Mouse (Mus musculus): ENCODE measurements around the gene Trmt44. TPM values are rescaled to one million over a fixed set of nuclear protein-coding genes. Genes with fewer than 3 reads are reported as not detected.

The Trmt44 gene
- polyA plus RNA-seq (2015; fragmentation: Nextera tagmentation; extraction: Ambion mirVana), result 3.9 and 4.6 TPM in 2 replicates

DNA sequence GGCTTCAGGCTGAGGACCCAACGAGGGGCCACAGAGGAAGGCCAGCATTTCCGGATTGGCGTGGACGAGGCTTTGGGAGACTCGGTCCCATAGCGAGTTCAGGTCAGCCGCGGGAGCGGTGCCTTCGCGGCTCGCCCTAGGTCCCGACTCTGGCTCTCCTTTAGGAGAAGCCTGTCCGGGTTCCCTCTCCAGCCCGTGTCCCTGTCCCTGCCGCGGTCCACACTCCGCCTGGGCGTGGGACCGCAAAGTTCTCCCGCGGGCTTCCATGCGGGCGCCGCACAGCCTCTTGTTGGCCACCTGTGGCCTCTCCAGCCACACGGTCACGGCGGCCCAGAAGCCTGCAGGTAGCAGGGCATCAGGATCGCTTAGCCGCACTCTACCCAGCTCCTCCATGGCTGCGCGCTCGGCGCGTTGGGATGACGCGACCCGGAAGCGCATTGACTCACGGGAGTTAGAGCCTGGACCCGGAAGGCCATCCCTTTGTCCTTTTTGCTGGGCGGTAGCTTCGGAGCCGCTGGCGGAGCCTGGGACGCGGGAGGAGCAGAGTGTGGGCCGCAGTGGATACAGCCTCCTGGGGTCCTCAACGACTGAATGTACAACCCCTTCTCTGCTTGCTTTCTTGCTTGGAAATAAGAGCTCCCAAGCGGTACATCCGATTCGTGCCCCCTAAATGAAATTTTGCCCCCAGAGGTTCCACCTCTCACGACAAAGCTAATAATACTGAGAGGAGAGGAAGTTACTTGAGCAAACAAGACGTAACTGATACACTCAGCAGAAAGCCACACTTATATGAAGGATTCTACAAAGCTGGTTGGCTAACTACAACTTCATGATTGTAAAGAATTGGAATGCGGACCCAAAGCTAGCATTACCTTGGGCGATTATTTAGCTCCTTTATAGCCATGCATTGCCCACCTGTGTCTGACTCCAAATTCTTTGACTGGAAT is at the start of gene Trmt44:
Gene Trmt44, minus strand, starts transcription at position 418 of the 947 bp plus-strand sequence.
- H3K9me3 ChIP-seq, result no peaks in the 10 kb centered on the region
- H3K27me3 ChIP-seq (replicated peaks), result peaks cover 14% of the 10 kb centered on the region; the same call in 1 of the 2 replicates
- WGBS, result 4% methylated on average over 56 of the region's 56 CpGs
- peak within 1 kb of the TSS; percentile 98 for H3K4me3 ChIP-seq
- H3K4me2 ChIP-seq, result peak within 1 kb of the TSS; percentile 97
- peaks cover 39% of the 10 kb centered on the region for H3K36me3 ChIP-seq
- peak within 1 kb of the TSS; percentile 96 for H3K9ac ChIP-seq
- peak; percentile 79 for ATAC-seq (ENCODE audit: extremely low read depth, insufficient number of reproducible peaks, low FRiP score, low TSS enrichment)
- peaks cover 14% of the 10 kb centered on the region for H3K4me1 ChIP-seq
- peak within 1 kb of the TSS; percentile 84 for H3K27ac ChIP-seq (replicated peaks)

GRCm38 (mm10) chr5:35623831-35624230 is 49.0 kb upstream of the Trmt44 start:
- no peak overlapping the region for H3K9ac ChIP-seq
- H3K27ac ChIP-seq (replicated peaks), result no peak overlapping the region
- H3K9me3 ChIP-seq, result no peaks in the 10 kb centered on the region
- ATAC-seq (ENCODE audit: extremely low read depth, insufficient number of reproducible peaks, low FRiP score, low TSS enrichment), result no peak
- peaks cover 33% of the 10 kb centered on the region for H3K4me1 ChIP-seq
- no peak overlapping the region for H3K4me2 ChIP-seq
- no peaks in the 10 kb centered on the region for H3K36me3 ChIP-seq
- no peak overlapping the region for H3K4me3 ChIP-seq
- peaks cover 61% of the 10 kb centered on the region for H3K27me3 ChIP-seq (replicated peaks)

DNA sequence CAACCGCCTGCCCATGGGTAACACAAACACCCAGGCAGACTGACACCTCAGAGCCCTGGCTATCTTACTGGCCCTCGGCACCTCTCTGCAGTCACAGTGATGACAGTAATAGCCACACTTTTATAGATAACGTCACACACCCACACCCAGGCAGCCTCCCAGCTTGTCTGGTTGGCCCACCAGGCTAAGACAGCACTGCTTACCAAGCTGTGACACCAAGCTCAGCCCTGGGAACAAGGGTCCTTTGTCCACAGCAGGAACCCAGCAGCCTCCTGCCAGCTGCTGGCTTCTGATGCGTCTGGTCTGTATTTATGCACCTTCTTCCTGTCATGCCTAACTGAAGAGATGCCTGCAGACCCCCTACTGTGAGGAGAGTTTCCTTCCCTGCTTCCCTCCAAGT is 46.2 kb upstream of the Trmt44 start:
- Histone ChIP-seq H3K27me3 (replicated peaks) (peaks cover 58% of the 10 kb centered on the region), H3K4me3 (no peak overlapping the region), H3K4me1 (peaks cover 41% of the 10 kb centered on the region), H3K4me2 (no peak overlapping the region), H3K36me3 (no peaks in the 10 kb centered on the region), H3K9me3 (no peaks in the 10 kb centered on the region), H3K27ac (replicated peaks) (no peak overlapping the region; the same call in 1 of the 2 replicates), H3K9ac (0 out of 2 replicates have a peak overlapping the region, but pooled peaks have one; percentile 30)
- no peak for ATAC-seq (ENCODE audit: extremely low read depth, insufficient number of reproducible peaks, low FRiP score, low TSS enrichment)
- 7% methylated on average over 4 of the region's 4 CpGs for WGBS

DNA sequence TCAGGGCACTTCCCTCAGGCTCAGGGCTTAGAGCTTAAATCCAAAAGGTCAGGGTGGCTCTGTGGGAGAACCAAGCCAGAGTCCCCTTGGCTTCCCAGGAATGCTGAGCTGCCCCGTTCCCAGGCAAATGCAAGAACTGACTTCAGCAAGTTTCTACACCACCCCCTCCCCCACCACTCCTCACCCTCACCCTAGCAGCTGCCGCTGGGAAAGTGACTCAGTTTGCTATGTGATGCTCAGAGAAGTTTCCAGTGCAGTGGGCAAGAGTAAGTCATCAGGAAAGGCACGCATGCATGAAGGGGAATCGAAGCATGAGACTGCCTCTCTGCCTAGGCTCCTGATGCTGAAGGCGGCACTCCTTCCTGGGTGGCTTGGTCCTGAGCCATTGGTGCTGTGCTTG is 42.1 kb upstream of the Trmt44 start:
- ATAC-seq (ENCODE audit: extremely low read depth, insufficient number of reproducible peaks, low FRiP score, low TSS enrichment), result no peak
- peak overlapping the region; percentile 8; the same call in 1 of the 2 replicates for H3K27ac ChIP-seq (replicated peaks)

GRCm38 (mm10) chr5:35612722-35613121 is 37.9 kb upstream of the Trmt44 start:
- no peak overlapping the region for H3K4me3 ChIP-seq
- no peak overlapping the region for H3K9ac ChIP-seq
- peaks cover 34% of the 10 kb centered on the region for H3K27me3 ChIP-seq (replicated peaks)
- 88% methylated on average over 8 of the region's 8 CpGs for WGBS
- H3K9me3 ChIP-seq, result no peaks in the 10 kb centered on the region
- ATAC-seq (ENCODE audit: extremely low read depth, insufficient number of reproducible peaks, low FRiP score, low TSS enrichment), result no peak
- no peak overlapping the region for H3K27ac ChIP-seq (replicated peaks)
- peaks cover 8% of the 10 kb centered on the region; the same call in 1 of the 2 replicates for H3K36me3 ChIP-seq
- no peak overlapping the region for H3K4me2 ChIP-seq
- peaks cover 48% of the 10 kb centered on the region for H3K4me1 ChIP-seq

More for the DNA sequence above, 42.1 kb upstream of the Trmt44 start:
- 43% methylated on average over 5 of the region's 5 CpGs for WGBS
- Histone ChIP-seq H3K4me3 (no peak overlapping the region), H3K4me2 (no peak overlapping the region), H3K27me3 (replicated peaks) (peaks cover 44% of the 10 kb centered on the region), H3K9me3 (no peaks in the 10 kb centered on the region), H3K36me3 (peaks cover 3% of the 10 kb centered on the region; the same call in 1 of the 2 replicates), H3K4me1 (peaks cover 32% of the 10 kb centered on the region), H3K9ac (no peak overlapping the region)

- H3K36me3 ChIP-seq, result peaks cover 8% of the 10 kb centered on the region; the same call in 1 of the 2 replicates
- H3K4me2 ChIP-seq, result no peak overlapping the region
- peaks cover 49% of the 10 kb centered on the region for H3K4me1 ChIP-seq
- peaks cover 34% of the 10 kb centered on the region for H3K27me3 ChIP-seq (replicated peaks)
- no peak overlapping the region for H3K4me3 ChIP-seq
- 83% methylated on average over 11 of the region's 11 CpGs for WGBS
- ATAC-seq (ENCODE audit: extremely low read depth, insufficient number of reproducible peaks, low FRiP score, low TSS enrichment), result no peak
- no peak overlapping the region for H3K27ac ChIP-seq (replicated peaks)
- H3K9ac ChIP-seq, result no peak overlapping the region
- H3K9me3 ChIP-seq, result no peaks in the 10 kb centered on the region
Observed at GRCm38 (mm10) chr5:35611900-35612299, 37.0 kb upstream of the Trmt44 start.

DNA sequence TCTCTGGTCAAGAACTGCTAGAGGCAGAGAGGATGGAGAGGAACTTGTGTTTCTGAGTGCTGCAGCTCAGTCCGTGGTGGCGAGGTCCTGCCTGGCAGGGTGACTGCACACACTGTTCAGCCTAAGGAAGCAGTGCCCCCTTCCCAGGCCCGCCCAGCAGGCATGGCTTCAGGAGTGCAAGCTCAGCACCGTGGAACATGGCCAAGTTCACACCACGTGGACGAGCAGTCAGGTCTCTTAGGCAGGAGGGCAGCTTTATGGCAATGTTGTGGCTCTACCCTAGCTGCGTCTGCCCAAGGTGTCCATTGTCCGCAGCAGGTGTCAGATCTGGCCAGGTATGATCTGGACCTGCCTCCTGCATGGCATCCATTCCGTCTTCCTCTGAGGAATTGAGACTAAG is 36.3 kb upstream of the Trmt44 start:
- no peak overlapping the region for H3K9ac ChIP-seq
- peaks cover 8% of the 10 kb centered on the region; the same call in 1 of the 2 replicates for H3K36me3 ChIP-seq
- H3K27me3 ChIP-seq (replicated peaks), result peaks cover 29% of the 10 kb centered on the region
- H3K27ac ChIP-seq (replicated peaks), result no peak overlapping the region
- H3K4me2 ChIP-seq, result no peak overlapping the region
- H3K4me1 ChIP-seq, result peaks cover 46% of the 10 kb centered on the region
- no peaks in the 10 kb centered on the region for H3K9me3 ChIP-seq
- no peak for ATAC-seq (ENCODE audit: extremely low read depth, insufficient number of reproducible peaks, low FRiP score, low TSS enrichment)
- 71% methylated on average over 9 of the region's 9 CpGs for WGBS
- no peak overlapping the region for H3K4me3 ChIP-seq

- Histone ChIP-seq H3K9me3 (no peaks in the 10 kb centered on the region), H3K36me3 (peaks cover 15% of the 10 kb centered on the region; the same call in 1 of the 2 replicates), H3K27ac (replicated peaks) (no peak overlapping the region), H3K4me2 (no peak overlapping the region), H3K4me3 (no peak overlapping the region), H3K27me3 (replicated peaks) (peaks cover 26% of the 10 kb centered on the region), H3K4me1 (peaks cover 46% of the 10 kb centered on the region), H3K9ac (no peak overlapping the region)
- WGBS, result 76% methylated on average over 7 of the region's 7 CpGs
- no peak for ATAC-seq (ENCODE audit: extremely low read depth, insufficient number of reproducible peaks, low FRiP score, low TSS enrichment)
Observed at GRCm38 (mm10) chr5:35610381-35610780, 35.5 kb upstream of the Trmt44 start.

DNA sequence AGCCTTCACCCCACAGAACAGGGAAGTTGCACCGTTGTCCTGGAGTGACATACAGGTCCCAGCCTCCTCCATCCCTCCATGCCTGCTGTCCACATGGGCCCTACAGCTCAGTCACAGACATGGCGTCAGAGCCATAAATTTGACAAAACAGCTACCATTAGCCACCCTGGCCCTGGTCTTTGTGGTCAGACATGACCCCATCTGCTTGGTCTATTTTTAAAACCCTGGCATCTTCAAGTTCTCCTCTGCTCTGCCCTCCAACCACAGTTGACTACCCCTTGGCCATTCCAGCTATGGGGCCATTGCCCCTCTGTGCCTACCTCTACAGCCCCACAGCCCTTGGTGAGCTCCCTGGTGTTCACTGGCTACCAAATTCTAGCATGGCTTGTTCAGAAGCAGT is 35.1 kb upstream of the Trmt44 start:
- Histone ChIP-seq H3K9me3 (no peaks in the 10 kb centered on the region), H3K4me2 (no peak overlapping the region), H3K27ac (replicated peaks) (no peak overlapping the region), H3K36me3 (peaks cover 19% of the 10 kb centered on the region; the same call in 1 of the 2 replicates), H3K27me3 (replicated peaks) (peaks cover 22% of the 10 kb centered on the region), H3K9ac (no peak overlapping the region), H3K4me1 (peaks cover 46% of the 10 kb centered on the region), H3K4me3 (no peak overlapping the region)
- WGBS, result 68% methylated on average over 2 of the region's 2 CpGs
- no peak for ATAC-seq (ENCODE audit: extremely low read depth, insufficient number of reproducible peaks, low FRiP score, low TSS enrichment)

GRCm38 (mm10) chr5:35609381-35609780 is 34.5 kb upstream of the Trmt44 start:
- no peak for ATAC-seq (ENCODE audit: extremely low read depth, insufficient number of reproducible peaks, low FRiP score, low TSS enrichment)
- H3K9ac ChIP-seq, result no peak overlapping the region

GRCm38 (mm10) chr5:35608559-35608958 is 33.7 kb upstream of the Trmt44 start:
- H3K27me3 ChIP-seq (replicated peaks), result peaks cover 20% of the 10 kb centered on the region
- H3K4me3 ChIP-seq, result no peak overlapping the region
- no peaks in the 10 kb centered on the region for H3K9me3 ChIP-seq
- no peak overlapping the region for H3K9ac ChIP-seq
- no peak overlapping the region for H3K27ac ChIP-seq (replicated peaks)
- peaks cover 46% of the 10 kb centered on the region for H3K4me1 ChIP-seq
- no peak for ATAC-seq (ENCODE audit: extremely low read depth, insufficient number of reproducible peaks, low FRiP score, low TSS enrichment)
- no peak overlapping the region for H3K4me2 ChIP-seq
- H3K36me3 ChIP-seq, result peaks cover 22% of the 10 kb centered on the region
- 73% methylated on average over 5 of the region's 5 CpGs for WGBS

More at GRCm38 (mm10) chr5:35609381-35609780, 34.5 kb upstream of the Trmt44 start:
- Histone ChIP-seq H3K27ac (replicated peaks) (no peak overlapping the region), H3K4me3 (no peak overlapping the region), H3K4me1 (peaks cover 46% of the 10 kb centered on the region), H3K4me2 (no peak overlapping the region), H3K27me3 (replicated peaks) (peaks cover 20% of the 10 kb centered on the region), H3K9me3 (no peaks in the 10 kb centered on the region), H3K36me3 (peaks cover 22% of the 10 kb centered on the region)
- WGBS, result 42% methylated on average over 12 of the region's 12 CpGs

Data from heart, embryonic 13.5 days (tissue).